Mouse (Mus musculus) liver, adult 2 months (tissue): ENCODE results near the gene Crebrf.

Source experiments
- CTCF ChIP-seq: fragments of 200-500 bp; IDR thresholded peaks from 2 replicates; pipeline ENCODE4 v1.5.1; 2011; ENCODE audit warnings: low read depth, low read length, control low read depth
- POLR2A ChIP-seq: fragments of 200-500 bp; IDR thresholded peaks from 2 replicates; pipeline ENCODE4 v1.6.1; 2011; ENCODE audit warnings: low read length, control low read depth; ENCODE audit not compliant: insufficient read depth; ENCODE audit errors: extremely low read depth

DNA sequence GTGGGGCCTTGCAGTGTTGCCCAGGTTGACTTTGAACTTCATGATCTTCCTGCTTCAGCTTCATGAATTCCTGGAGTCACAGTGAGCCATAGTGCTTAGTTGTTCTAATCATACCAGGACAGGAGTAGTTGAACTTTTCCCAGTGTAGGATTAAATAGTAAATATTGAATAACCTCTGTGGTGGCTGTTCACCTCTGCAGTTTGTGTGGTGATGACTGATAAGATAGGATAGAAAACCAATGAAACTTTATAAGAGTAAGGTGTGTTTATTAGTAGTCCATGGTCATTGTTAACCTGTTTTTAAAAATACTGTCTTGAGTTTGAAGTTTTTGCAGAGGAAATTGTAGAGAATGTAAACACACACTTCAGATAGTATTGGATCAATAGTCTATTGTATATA is 4.0 kb downstream of the Crebrf start:
- no peak for TF ChIP-seq CTCF
- no peak for TF ChIP-seq POLR2A
